Mouse (Mus musculus): ENCODE results near the gene Asic2.

GRCm38 (mm10) chr11:81511401-81511800 is 456.9 kb downstream of the Asic2 start:
- no peak for TF ChIP-seq GATA1 (IDR thresholded peaks at IDR 0.05; ENCODE audit: low read length)
- TF ChIP-seq TAL1 (IDR thresholded peaks at IDR 0.05; ENCODE audit: low read length) = no peak
